Mouse (Mus musculus) heart, adult 18-20 months (tissue): ENCODE results near the gene Relch. TPM values are rescaled to one million over a fixed set of nuclear protein-coding genes. Genes with fewer than 3 reads are reported as not detected.
A peak's percentile ranks its signal among the peaks of the same experiment; 100 is the strongest.
"Not testable (repeated sequence)": the region's sequence is repeated elsewhere in the genome, so short reads cannot be mapped to it uniquely, and the experiment has no call there.

Experiments used
- DNase-seq, 2 experiments: peaks; one replicate each; pipeline ENCODE4 v3.0.0; 2021 to 2022; ENCODE audit warnings: mixed read lengths in 1 of 2
- total RNA-seq, 2 experiments: library from RNA; stranded (reverse); gene quantifications; 2 replicates each; pipeline ENCODE4 v1.2.3; 2021

Relch gene
- total RNA-seq, 2 experiments from 2014 or later = 21.8 to 22.4 TPM

DNA sequence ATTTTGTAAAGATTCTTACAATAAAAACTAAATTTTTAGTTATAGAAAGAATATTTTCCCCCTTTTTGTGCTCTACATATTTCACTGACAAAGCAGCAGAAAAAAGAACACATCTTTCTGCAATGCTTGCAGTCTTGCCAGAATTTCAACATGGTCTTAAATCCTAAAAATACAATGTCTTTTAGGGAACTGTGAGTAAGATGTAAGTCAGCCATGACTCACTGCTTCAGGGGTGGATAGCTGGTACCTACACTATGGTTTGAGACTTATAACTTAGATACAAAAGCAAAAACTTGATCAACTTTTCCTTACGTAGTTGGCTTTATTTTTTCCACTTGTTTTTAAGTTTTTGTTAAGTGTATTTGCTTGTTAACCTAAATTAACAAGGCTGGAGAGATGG, 78.8 kb downstream of the Relch start:
- DNase-seq = peak in 1 of 2 experiments; percentile 7

DNA sequence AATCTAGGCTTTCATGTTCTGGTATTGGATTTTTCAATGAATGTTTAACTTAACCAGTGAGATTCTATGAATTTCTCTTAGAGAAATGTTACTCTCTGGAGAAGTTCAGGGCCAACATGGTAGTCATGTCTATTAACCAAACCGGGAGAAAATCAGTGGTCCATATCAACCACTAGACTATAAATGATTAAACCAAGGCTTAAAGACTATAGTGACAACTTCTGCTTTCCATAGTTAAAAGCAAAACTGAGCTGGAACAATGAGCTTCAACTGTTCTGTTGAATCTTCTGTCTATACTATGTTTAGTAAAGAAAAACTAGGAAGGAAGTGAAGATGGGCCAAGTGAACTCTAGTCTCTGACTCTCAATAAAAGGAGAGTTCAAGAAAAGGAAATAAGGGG, 82.8 kb downstream of the Relch start:
- no peak for DNase-seq

DNA sequence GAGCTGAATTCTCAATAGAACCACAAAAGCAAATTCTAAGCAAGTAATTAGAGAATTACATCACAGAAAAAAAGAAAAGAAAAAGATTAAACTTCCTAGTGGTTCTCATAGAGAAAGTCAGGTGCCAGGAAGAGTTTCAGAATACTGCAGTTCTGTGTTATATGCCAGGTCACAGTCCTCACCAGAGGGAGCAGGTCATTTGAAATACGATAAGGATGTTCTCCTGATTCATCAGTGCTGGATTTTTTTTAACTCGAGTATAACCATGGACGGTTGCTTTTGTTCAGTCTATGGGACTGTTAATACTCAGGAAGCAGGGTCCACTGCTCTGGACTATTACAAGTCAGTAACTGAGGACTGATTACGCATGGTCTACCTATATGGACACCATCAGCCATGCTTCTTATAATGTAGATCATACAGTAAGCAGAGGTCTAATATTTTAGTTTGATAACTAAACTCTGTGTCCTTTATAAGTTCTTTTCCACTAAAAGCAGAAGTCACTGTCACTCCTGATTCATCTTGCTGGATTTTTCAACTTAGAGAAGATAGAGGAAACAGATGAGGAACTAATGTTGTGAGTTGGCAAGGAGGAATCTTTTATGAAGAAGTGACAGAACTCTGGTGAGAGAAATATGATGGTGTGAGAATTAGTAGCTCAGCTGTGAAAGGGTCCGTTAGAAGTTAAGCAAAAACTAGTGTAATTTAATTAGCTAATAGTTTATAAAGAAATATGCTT, 83.4 kb downstream of the Relch start:
- no peak for DNase-seq

DNA sequence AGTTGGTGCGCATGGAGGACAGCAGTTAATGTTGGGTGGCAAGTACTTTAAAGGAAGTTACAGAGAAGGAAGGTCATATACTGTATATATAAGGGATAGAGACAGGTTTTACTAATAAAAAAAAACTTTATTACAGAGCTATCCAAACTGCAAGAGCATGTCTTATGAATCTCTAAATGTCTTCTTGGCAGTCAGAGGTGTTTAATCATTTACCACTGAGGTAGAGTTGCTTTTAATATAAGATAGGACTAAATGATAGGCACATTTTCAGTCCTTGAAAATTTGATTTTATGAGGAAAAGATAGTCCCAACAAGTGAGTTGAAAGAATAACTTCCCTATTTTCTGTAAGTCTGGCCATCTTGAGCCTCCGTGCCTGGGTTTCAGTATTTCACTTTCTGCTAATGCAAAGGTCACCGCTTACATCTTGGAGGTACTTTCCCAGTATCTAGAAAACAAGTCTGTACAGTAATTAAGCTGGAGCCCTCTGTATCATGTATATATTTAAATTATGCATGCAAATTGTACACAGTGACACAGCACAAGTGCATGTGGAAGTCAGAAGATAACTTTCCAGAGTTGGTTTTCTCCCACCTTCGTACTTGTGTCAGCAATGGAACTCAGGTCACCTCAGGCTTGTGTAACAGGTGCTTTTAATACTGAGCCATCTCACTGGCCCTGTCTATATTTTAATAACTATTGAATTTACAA, 84.6 kb downstream of the Relch start:
- DNase-seq = no peak

DNA sequence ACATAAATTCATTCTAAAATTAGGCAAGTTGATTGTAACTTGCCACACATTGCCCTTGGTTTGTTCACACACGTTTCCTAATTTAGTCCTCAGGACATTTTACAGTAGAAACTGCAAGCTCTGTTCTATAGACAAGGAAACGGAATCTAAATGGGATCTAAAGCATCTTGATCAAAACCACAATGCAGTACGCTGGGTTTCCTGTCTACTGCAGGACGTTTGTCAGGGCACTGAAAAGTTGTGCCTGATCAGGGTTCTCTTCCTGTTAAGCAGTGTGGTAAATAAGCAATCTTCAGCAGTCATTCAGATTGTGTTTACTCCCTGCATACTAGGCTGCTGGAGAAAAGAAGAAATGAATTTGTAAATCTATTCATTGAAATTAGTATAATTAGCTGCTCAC, 88.5 kb downstream of the Relch start:
- no peak for DNase-seq

DNA sequence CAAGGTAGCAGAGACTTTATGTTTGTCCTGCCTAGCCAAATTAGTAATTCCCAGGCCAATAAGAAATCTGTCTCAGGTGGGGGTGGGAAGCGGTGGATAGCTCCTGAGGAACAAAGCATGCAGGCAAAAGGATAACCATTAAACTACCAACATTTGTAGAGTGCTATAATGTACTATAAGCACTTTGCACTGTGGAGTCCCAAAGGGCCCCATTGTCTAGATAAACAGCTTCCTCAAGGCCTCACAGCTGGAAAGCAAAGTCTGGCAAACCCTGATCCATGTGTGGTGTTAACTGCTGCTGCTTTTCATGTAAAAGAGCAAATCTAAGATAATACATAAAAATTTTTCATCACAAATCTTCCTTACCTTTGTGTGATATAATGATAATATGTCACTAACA, 89.3 kb downstream of the Relch start:
- no peak for DNase-seq

DNA sequence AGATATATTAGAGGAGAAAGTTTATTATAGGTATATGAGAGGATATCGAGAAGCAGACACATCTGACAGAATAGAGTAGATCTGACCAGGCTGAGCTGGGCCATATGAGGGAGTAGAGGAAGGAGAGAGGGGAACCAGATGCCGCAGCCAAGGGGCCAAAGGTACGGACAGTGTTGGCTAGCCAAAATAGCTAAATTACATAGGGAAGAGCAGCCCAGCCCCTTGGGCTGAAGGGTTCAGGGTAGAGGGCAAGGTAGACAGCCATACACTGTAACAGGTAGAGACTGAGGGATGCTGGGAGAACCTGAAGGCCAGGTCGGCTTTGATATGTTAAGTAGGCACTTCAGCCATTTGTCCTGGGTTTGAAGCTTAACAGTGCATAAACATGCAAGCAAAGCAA, 95.1 kb downstream of the Relch start:
- DNase-seq = no peak

DNA sequence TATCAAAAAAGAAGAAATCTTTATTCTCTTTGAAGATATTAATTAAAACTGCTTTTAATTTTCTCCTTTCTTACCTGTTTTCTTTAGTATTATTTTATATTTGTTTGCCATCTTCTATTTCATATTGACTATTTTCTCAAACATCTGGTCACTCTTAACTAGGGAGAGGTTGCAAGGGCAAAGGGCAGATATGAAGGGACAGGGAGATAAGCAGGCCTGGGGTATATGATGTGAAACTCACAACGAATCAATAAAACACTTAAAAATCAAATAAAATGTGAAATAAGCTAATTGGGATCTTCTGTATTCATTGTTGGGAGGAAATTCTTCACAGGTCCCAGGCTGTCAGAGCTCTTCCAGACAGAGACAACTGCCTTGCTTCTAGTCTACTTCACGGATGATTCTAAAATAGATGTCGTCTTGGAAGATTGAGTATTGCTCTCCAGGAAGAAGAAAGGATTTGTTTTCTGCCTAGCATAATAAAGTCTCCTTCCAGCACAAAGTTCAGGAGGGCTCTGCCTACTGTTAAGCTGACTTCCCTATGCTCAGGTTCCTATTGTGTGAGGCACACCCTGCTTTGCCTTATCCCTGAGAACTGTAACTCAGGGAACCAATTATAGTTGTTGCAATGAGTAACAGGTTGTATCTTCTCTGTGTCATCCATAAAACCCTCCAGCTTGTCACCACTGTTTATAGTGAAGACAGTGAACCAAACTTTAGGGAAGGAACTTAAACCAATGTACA, 95.9 kb downstream of the Relch start:
- DNase-seq = no peak

DNA sequence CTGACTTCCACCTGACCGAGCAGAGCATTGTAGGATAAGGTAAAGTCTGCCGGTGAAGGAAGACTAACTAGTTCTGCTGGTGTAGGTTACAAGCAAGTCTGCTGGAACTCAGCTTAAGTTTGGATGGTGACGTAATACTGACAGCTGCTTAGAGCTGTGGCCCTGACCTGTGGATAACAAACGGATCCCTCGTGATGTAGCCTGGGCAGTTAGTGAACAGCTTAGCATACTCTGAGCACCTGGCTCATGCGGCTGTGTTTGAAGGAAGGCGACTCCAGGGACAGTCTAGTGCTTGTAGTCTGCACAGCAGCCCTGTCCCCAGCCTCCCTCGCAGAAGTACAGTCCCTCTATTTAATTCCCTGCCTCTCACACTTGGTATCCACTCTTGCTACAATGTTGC, 101.9 kb downstream of the Relch start:
- DNase-seq = no peak

DNA sequence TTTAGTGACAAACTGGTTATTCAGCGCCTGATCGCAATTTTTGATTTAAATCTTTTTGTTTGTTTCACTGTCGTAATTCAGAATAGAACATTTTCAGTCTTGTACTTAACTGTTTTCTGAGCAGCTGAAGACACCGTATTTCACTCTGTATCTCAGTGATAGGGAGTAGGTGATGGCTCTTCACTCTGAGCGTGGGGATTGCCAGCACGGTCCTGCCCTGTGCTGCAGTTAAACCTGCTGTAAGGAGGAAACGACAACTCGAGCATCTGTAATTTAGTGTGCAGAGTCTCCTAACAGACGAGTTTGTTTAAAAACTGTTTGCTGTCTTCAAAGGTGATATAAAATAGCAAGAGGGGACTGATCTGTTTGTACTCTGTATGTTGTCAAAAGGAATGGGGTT, 102.4 kb downstream of the Relch start:
- not testable (repeated sequence) for DNase-seq

DNA sequence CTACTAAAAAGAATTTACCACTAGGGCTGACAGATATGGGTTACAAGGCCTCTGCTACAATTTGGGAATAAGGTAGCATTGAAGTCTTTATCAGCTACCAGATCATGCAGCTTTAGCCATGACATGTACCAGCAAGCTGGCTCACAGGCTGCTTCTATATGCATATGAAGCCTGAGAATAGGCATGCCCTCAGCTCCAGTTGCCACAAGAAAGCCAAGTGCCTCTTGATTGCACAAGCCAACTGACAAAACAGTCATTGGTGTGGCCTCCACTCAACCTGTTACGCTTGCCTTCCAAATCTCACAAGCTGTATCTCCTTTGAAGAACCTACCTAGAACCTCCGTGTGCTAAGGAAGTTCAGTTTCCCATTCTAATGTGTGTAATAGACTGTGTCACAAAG, 104.7 kb downstream of the Relch start:
- no peak for DNase-seq

DNA sequence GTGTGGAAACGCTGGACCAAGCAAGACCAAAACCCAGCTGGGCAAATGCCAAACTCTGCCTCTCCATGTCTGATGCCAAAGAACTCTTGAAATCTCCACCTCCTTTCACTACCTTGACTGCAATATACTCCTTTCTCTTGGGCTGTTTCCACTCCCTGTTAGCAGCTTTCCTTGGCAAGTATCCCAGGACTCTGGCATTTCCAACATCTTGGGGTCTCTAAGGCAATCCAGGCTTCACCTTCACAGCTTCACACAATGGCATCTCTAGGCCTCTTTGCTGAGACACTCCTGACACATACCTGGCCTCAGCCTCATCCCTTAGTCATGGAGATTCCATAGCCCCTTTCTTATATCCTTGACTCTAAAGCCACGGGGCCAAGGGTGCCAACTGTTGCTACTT, 107.0 kb downstream of the Relch start:
- no peak for DNase-seq

DNA sequence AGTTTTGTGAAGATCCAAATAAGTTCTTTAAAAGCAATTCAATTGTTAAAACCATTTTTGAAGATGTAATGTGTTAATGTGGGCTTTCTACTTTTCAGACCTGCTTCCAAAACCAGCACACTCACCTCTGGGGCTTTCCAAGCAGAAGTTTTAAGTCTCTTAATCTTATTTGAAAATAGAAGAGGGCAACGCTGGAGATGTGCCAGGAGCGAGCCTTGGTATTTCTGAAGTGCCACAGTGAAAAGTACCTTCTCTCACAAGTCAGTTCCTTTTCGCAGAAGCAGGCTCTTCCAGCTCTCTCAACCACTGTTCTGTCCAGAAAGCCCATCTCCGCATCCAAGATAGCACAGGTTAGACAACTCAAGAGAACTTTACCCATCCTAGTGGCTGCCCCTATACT, 112.8 kb downstream of the Relch start:
- no peak for DNase-seq

DNA sequence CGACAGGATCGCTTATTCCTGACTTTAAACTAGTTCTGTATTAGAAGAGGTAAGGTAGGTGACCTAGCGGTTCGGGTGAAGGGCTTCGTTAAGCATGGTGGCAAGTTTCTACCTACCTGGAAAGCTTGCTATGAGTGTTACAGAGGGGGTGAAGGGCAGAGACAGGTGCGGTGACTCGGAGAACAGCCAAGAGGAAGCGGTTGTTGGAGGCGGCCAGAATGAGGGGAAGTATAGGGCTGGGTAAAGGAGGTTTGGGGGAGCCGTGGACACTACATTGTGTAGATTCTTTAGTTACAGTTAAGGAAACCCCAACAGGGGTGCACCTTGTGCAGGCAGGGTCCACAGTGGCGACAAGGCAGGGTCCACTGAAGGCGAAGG, 116.4 kb downstream of the Relch start:
- DNase-seq = no peak

DNA sequence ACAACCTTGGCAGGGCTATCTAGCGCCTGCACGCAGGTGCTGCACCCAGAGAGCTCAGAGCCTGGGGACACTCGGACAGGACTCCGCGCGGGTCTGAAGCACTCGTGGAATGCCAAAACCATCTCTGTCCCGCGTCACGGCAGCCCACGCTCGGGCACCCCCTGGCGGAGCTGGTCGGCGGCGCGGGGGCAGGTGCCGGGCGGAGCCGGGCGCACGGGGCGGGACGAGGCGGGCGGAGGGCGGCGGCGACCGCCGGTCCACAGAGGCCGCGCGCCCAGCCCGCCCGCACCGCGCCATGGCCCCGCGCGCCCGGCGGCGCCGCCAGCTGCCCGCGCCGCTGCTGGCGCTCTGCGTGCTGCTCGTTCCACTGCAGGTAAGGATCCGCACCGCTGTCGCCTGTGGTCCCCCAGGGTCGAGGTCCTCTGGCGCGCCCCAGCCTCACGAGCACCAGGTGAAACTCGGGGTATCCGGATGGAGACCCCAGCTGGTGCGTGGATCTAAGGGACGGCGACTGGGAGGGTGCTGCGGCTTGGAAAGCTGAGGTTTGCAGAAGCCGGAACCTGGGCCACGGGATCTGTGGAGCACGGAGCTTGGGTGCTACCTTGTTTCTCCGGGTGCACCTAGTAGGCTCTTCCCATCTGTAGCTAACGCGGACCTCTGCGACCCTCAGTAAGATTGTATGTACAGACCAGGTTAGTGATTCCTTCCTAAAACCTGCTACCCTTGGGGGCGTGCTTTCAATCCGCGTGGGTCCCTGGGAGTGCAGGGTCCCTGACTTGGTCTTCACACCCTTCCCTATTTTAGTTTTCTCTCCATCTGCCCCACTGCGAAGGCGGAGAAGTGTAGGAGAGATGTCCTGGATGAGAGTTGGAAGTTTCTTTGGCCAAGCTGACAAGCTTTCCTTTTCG, 117.0 kb downstream of the Relch start, which contains the start of gene Tnfrsf11a:
Gene Tnfrsf11a, plus strand, starts transcription at position 262 of the 908 bp plus-strand sequence.
- peak; percentile 64 to 68 for DNase-seq

DNA sequence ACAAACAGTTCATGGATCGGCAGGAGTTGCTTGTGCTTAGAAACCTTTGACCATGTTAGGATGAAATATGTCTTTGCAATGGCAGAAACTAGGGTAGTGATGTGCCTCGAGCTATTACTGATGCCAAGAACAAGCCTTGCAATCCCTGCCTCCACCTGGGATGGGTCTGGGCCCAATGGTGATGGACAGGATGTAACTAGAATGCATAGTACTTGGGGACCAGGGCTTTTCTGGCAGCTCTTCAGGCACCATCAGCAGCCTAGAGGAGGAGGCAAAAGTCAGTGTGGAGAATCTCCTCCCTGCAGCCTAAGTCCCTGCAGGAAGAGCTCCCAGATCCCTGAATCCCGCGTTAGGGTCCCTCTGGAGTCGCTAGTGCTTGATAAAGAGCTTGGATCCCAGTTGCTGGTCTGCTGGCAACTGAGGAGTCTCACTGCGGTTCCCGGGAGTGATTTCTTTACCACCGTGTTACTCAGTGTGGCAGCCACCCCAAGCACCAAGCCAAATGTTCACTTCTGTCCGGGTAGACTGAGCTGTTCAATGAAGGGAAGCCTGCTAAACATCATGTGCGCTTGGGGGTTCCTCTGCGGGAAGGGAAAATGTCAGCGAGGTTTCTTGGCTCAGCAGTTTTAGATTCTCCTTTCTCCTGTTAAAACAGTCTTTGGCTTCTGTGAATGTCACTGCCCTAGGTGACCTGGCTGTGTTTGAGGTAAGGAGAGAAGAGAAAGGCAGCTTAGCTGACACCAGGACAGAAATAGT, 117.9 kb downstream of the Relch start:
- DNase-seq = peak in 1 of 2 experiments; percentile 19

DNA sequence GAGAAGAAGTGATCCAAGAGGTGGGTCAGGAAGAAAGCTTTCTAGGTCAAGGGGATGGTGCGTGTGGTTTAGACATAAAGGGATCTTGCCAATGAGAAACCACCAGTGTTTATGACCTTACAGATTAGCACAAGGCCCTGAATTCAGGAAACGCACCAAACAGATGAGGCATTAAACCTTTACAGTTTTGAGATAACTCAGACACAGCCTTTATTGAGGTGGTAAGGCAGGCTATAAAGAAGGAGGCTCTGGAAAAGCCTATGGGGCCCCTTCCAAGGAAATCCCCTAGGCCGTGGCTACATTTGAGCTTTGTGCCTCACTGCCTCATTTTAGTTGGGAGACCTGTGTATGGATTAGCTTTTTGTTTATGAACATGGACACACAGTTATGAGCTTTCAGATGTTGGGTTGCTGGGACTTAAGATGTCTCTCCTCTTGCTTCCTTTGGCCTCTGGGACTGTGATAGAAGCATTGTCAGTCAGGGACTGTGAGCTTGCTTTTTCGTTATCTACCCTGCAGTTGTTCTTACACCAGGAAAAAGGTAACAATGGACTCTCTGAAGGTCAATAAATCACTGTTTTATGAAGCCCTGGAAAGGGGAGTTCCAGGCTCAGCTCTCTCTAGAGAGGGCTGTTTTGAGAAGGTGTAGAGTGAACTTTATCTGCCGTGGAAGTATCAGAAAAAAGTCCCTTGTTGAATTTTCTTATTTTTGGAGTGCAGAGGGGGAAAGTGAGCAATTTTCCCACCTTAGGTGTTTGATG, 120.8 kb downstream of the Relch start:
- no peak for DNase-seq

DNA sequence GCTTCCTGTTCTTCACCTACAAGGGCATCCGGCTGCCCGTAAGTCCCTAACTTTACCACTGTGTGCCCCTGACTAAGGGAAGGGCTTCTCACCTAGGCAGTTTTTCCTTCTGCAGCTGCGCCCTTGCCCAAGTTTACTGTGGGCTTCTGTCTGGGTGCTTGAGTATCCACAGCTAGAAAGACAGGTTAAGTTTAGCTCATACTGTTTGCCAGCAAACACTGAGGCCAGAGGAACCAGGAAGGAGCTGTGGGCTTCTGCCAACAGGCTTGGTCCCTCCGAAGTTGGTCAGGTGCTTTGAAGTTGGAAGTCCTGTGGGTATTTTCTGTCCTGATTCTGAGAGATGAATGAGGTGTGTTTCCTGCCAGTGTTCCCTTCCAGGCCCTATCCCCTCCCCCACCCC, 121.5 kb downstream of the Relch start:
- peak; percentile 30 to 50 for DNase-seq

DNA sequence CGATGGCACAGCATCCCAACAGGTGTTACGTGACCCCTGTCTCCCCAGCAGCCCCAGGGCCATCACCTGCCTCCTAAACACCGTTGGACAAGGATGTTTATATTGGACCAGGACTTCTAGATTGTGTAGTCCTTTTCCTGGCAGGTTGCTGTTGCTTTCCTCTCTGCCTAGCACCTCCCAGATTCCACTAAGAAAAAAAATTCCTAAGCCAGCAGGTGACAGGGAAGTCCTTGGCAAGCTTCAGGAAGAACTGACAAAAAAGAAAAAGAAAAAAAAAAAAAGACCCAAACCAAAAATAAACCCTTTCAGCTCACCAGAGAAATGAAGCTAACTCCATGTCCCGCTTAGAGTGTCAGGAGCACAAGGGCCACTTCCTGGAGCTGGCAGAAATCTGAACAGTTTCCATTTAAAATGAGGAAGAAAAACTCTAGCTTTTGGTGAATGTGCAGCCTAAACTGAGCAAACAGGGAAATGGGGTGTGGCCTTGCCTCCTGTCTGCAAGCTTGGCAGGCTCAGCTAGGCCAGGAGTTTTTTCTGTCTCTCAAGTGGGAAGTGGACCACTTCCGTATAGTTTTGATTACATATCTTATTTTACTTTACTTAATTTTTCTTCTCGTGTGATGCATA, 123.2 kb downstream of the Relch start:
- peak in 1 of 2 experiments; percentile 74 for DNase-seq

DNA sequence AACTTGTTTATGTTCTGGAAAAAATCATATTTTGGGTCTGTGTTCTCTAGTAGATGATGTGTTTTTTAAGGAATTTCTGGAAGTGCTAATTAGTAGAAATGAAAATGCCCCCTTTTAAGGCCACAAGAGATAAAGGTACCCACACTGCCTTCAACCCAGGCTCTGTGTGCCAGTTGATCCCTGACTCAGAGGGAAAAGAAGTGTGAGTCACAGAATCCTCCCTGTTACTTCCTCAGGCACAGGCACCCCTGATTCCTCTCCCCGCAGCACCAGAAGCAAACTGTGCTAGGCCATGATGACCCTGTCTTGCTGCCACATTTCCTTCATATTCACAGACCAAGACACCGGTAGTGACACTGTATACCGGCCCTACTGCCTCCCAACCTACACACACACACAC, 126.4 kb downstream of the Relch start:
- peak in 1 of 2 experiments; percentile 25 for DNase-seq
